Mouse (Mus musculus) heart, postnatal 25 days (tissue): Measurements from ENCODE around the gene Psors1c2. TPM values are rescaled to one million over a fixed set of nuclear protein-coding genes. Genes with fewer than 3 reads are reported as not detected.

Experiments used
- DNase-seq: peaks from one replicate; pipeline ENCODE4 v3.0.0; 2022; ENCODE audit warnings: low spot score
- intact Hi-C: fragments of 180-260 bp; cut with DNase I; formaldehyde crosslinking; loops from one replicate; pipeline ENCODE4 v1.15.1; 2025
- total RNA-seq, 2 experiments: library from RNA; stranded (reverse); gene quantifications; 2 replicates each; pipeline ENCODE4 v1.2.3; 2021

Gene Psors1c2
- total RNA-seq, 2 experiments from 2014 or later, result not detected

GRCm38 (mm10) chr17:35551881-35552414 is 18.9 kb downstream of the Psors1c2 start, which contains the start of gene Cdsn:
TSS of gene Cdsn (plus strand) at chr17:35552128.
- DNase-seq, result no peak
- intact Hi-C loops, result no loop called here

GRCm38 (mm10) chr17:35554321-35554720 is 21.3 kb downstream of the Psors1c2 start:
- no peak for DNase-seq
- intact Hi-C loops, result no loop called here

- intact Hi-C loops, result no loop called here
- DNase-seq, result no peak
These were observed 21.9 kb downstream of the Psors1c2 start for GRCm38 (mm10) chr17:35554761-35555397.

GRCm38 (mm10) chr17:35556186-35556765 is 23.3 kb downstream of the Psors1c2 start:
- intact Hi-C loops, result no loop called here
- DNase-seq, result no peak

- intact Hi-C loops, result no loop called here
- DNase-seq, result no peak
These were observed 23.8 kb downstream of the Psors1c2 start for GRCm38 (mm10) chr17:35556812-35557211.

GRCm38 (mm10) chr17:35557351-35557750 is 24.4 kb downstream of the Psors1c2 start:
- no peak for DNase-seq
- intact Hi-C loops, result no loop called here

GRCm38 (mm10) chr17:35558216-35558615 is 25.2 kb downstream of the Psors1c2 start:
- intact Hi-C loops, result no loop called here
- DNase-seq, result no peak

GRCm38 (mm10) chr17:35567150-35567549 is 34.1 kb downstream of the Psors1c2 start, which contains the start of gene 2300002M23Rik:
TSS of gene 2300002M23Rik (plus strand) at chr17:35567450.
- intact Hi-C loops, result no loop called here
- no peak for DNase-seq

GRCm38 (mm10) chr17:35567767-35568166 is 34.8 kb downstream of the Psors1c2 start:
- no peak for DNase-seq
- intact Hi-C loops, result no loop called here

GRCm38 (mm10) chr17:35569091-35569944 is 36.3 kb downstream of the Psors1c2 start:
- intact Hi-C loops, result no loop called here
- DNase-seq, result no peak

- no peak for DNase-seq
These were observed 37.8 kb downstream of the Psors1c2 start for GRCm38 (mm10) chr17:35570836-35571235.

GRCm38 (mm10) chr17:35571477-35571876 is 38.5 kb downstream of the Psors1c2 start:
- intact Hi-C loops, result no loop called here
- no peak for DNase-seq

More at GRCm38 (mm10) chr17:35570836-35571235, 37.8 kb downstream of the Psors1c2 start:
- intact Hi-C loops, result no loop called here

GRCm38 (mm10) chr17:35578211-35578610 is 45.2 kb downstream of the Psors1c2 start:
- intact Hi-C loops, result loop anchor here (5.0 kb wide), 1 partner anchor 36 kb away; no protein-coding TSS in a partner anchor

GRCm38 (mm10) chr17:35582900-35583299 is 49.9 kb downstream of the Psors1c2 start:
- DNase-seq, result no peak
- intact Hi-C loops, result no loop called here

More at GRCm38 (mm10) chr17:35578211-35578610, 45.2 kb downstream of the Psors1c2 start:
- DNase-seq, result no peak

Other genes starting within 250 kb of the Psors1c2 start
- 1 to 10 TPM in 1 of 2 experiments, under 1 TPM in 1; 0.23 to 1.1 TPM for gene H2-Q1, start 212.8 kb upstream of the Psors1c2 start, total RNA-seq
- gene H2-Q2, start 191.0 kb upstream of the Psors1c2 start, total RNA-seq, result under 1 TPM; 0.95 to 0.99 TPM
- 10 to 100 TPM in 1 of 2 experiments, 1 to 10 TPM in 1; 7.9 to 11.0 TPM for gene H2-Q4, start 153.6 kb upstream of the Psors1c2 start, total RNA-seq
- gene H2-Q6, start 108.4 kb upstream of the Psors1c2 start, total RNA-seq, result under 1 TPM; 0.34 to 0.75 TPM
- 1 to 10 TPM; 1.3 to 1.4 TPM for gene H2-Q7, start 94.0 kb upstream of the Psors1c2 start, total RNA-seq
- under 1 TPM; 0.13 to 0.14 TPM for gene H2-Q10, start 63.1 kb upstream of the Psors1c2 start, total RNA-seq
- gene Pou5f1, start 27.2 kb upstream of the Psors1c2 start, total RNA-seq, result not detected
- 1 to 10 TPM; 3.1 to 3.5 TPM for gene Tcf19, start 16.4 kb upstream of the Psors1c2 start, total RNA-seq
- gene Cchcr1, start 16.1 kb upstream of the Psors1c2 start, total RNA-seq, result 1 to 10 TPM; 2.2 to 2.8 TPM
- gene Cdsn, start 18.9 kb downstream of the Psors1c2 start, total RNA-seq, result under 1 TPM; 0.26 to 0.28 TPM
- gene 2300002M23Rik, start 34.2 kb downstream of the Psors1c2 start, total RNA-seq, result not detected
- gene Sfta2, start 68.3 kb downstream of the Psors1c2 start, total RNA-seq, result not detected
- gene Gm9573, start 93.4 kb downstream of the Psors1c2 start, total RNA-seq, result not detected
- not detected for gene Mucl3, start 110.5 kb downstream of the Psors1c2 start, total RNA-seq
- 10 to 100 TPM; 32.3 TPM for gene Vars2, start 134.4 kb downstream of the Psors1c2 start, total RNA-seq
- 10 to 100 TPM; 17.5 to 18.3 TPM for gene Gtf2h4, start 140.5 kb downstream of the Psors1c2 start, total RNA-seq
- gene Ddr1, start 171.4 kb downstream of the Psors1c2 start, total RNA-seq, result 10 to 100 TPM; 33.1 to 41.7 TPM